ENCODE assay signal across 15 mouse cellular contexts in the genomic region with DNA sequence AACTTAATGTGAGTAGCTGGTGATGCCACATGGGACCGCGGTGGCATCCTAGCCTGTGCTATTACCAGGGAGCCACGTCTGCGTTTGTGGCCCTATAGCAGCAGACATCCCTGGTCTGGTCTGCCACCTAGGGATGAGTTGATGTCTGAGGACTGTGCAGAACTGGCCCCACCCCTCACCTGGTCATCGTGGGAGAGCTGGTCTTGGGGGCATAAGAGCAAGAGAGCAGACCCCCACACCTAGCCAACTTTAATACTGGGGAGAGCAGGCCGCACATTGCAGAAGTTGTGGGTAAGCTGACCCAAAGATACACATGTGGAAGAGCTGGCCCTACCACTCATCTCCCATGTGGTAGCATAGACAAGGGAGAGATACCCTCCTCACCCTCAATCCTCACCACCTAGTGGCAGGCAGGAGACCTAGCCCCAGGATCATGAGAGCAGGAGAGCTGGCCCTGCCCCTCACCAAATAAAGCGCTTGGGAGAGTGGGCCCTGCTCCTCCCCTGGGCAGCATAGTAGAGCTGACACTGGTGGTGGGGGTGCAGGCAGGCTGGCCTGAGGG. TPM values are rescaled to one million over a fixed set of nuclear protein-coding genes. Genes with fewer than 3 reads are reported as not detected.
DNase-seq lines count a peak whose midpoint lies in the region; ATAC-seq and TF ChIP-seq lines count a peak whose summit lies in the region.
"Had no signal": no experiment of that assay in that cellular context is flagged by ENCODE, and none has a peak within 500 bp of the region (broad histone marks: within the 10 kb centered on the region; RNA-seq: fewer than 3 reads in every experiment).

No protein-coding gene starts in this region.

- H3K4me1 ChIP-seq in intestine, embryonic 14.5 days (replicated peaks; ENCODE audit: control insufficient read depth, insufficient read depth, low read length), result no peaks in the 10 kb centered on the region
- 0 out of 2 replicates have a peak, but pooled peaks cover 5% of the 10 kb centered on the region for H3K4me1 ChIP-seq in intestine, postnatal 0 days (replicated peaks; ENCODE audit: control insufficient read depth, insufficient read depth, low read length)
- H3K4me1 ChIP-seq in stomach, embryonic 15.5 days, result no peaks in the 10 kb centered on the region
- no peaks in the 10 kb centered on the region; the same call in 1 of the 2 replicates for H3K4me1 ChIP-seq in stomach, postnatal 0 days (replicated peaks; ENCODE audit: control insufficient read depth, insufficient read depth)
- H3K4me1 ChIP-seq in intestine, embryonic 15.5 days (replicated peaks), result peaks cover 5% of the 10 kb centered on the region; the same call in 1 of the 2 replicates
- H3K4me1 ChIP-seq: forebrain, embryonic 10.5 days had no signal

- 0 out of 2 replicates have a peak, but pooled peaks have one; percentile 23 for ATAC-seq in intestine, embryonic 14.5 days (replicated peaks; ENCODE audit: low FRiP score, low TSS enrichment, low read depth)
- ATAC-seq in intestine, postnatal 0 days, result no peak
- peak; percentile 18; the same call in 1 of the 2 replicates for ATAC-seq in stomach, embryonic 15.5 days (ENCODE audit: insufficient read depth, low FRiP score, low read depth)
- ATAC-seq in stomach, postnatal 0 days (ENCODE audit: low FRiP score, low TSS enrichment), result no peak
- ATAC-seq in intestine, embryonic 15.5 days, result 0 out of 2 replicates have a peak, but pooled peaks have one; percentile 30

- no peak for DNase-seq in intestine, embryonic 14.5 days (ENCODE audit: low spot score)
- no peak for DNase-seq in stomach, postnatal 0 days (ENCODE audit: low spot score)
- no peak for DNase-seq in layer of hippocampus, adult 18-20 months (ENCODE audit: low spot score in 2 of 2)
- DNase-seq in right cerebral cortex, postnatal 25 days, result no peak
- DNase-seq: cerebellum, adult 9-10 months; heart, adult 2 months; kidney, adult 9 months; liver, embryonic 13.5 days; lung, postnatal 10 days; thymus, adult 2 months had no signal

- no peak overlapping the region for H3K4me3 ChIP-seq in intestine, embryonic 14.5 days (ENCODE audit: low read depth, low read length)
- H3K4me3 ChIP-seq in intestine, postnatal 0 days (ENCODE audit: low read depth, low read length), result no peak overlapping the region
- no peak overlapping the region for H3K4me3 ChIP-seq in stomach, embryonic 15.5 days (replicated peaks)
- H3K4me3 ChIP-seq in stomach, postnatal 0 days (ENCODE audit: low read depth, low read length), result no peak overlapping the region
- no peak overlapping the region for H3K4me3 ChIP-seq in intestine, embryonic 15.5 days (replicated peaks)
- H3K4me3 ChIP-seq: forebrain, embryonic 10.5 days; heart, adult 2 months; hindbrain, embryonic 10.5 days; liver, embryonic 13.5 days had no signal

- H3K4me2 ChIP-seq in intestine, embryonic 14.5 days (ENCODE audit: low read length), result no peak overlapping the region
- H3K4me2 ChIP-seq in intestine, postnatal 0 days (replicated peaks; ENCODE audit: low read depth), result no peak overlapping the region
- no peak overlapping the region for H3K4me2 ChIP-seq in stomach, embryonic 15.5 days
- no peak overlapping the region for H3K4me2 ChIP-seq in stomach, postnatal 0 days (replicated peaks; ENCODE audit: low read depth)
- H3K4me2 ChIP-seq in intestine, embryonic 15.5 days (replicated peaks), result no peak overlapping the region
- H3K4me2 ChIP-seq: liver, embryonic 13.5 days had no signal

- H3K27me3 ChIP-seq in intestine, embryonic 14.5 days (replicated peaks; ENCODE audit: control insufficient read depth, insufficient read depth, low read length), result no peaks in the 10 kb centered on the region
- no peaks in the 10 kb centered on the region for H3K27me3 ChIP-seq in intestine, postnatal 0 days (replicated peaks; ENCODE audit: control insufficient read depth, insufficient read depth, low read length)
- no peaks in the 10 kb centered on the region for H3K27me3 ChIP-seq in stomach, embryonic 15.5 days (replicated peaks)
- H3K27me3 ChIP-seq in stomach, postnatal 0 days (ENCODE audit: control insufficient read depth, insufficient read depth, low read length), result no peaks in the 10 kb centered on the region
- no peaks in the 10 kb centered on the region for H3K27me3 ChIP-seq in intestine, embryonic 15.5 days (replicated peaks)
- H3K27me3 ChIP-seq: liver, embryonic 13.5 days had no signal

- no peak for TF ChIP-seq CTCF in intestine, postnatal 0 days (IDR thresholded peaks at IDR 0.05; ENCODE audit: low read depth)
- TF ChIP-seq CTCF in stomach, postnatal 0 days (IDR thresholded peaks at IDR 0.05; ENCODE audit: low read depth), result no peak

- H3K9me3 ChIP-seq in intestine, embryonic 14.5 days (ENCODE audit: control insufficient read depth, low read length), result no peaks in the 10 kb centered on the region
- no peaks in the 10 kb centered on the region for H3K9me3 ChIP-seq in intestine, postnatal 0 days (ENCODE audit: control insufficient read depth)
- no peaks in the 10 kb centered on the region for H3K9me3 ChIP-seq in stomach, embryonic 15.5 days
- no peaks in the 10 kb centered on the region for H3K9me3 ChIP-seq in stomach, postnatal 0 days (ENCODE audit: control insufficient read depth, low read length)
- H3K9me3 ChIP-seq in intestine, embryonic 15.5 days, result no peaks in the 10 kb centered on the region
- H3K9me3 ChIP-seq: forebrain, embryonic 10.5 days; hindbrain, embryonic 10.5 days; liver, embryonic 13.5 days had no signal

- 84% methylated on average over 7 of the region's 7 CpGs for WGBS in intestine, embryonic 14.5 days
- 80% methylated on average over 7 of the region's 7 CpGs for WGBS in intestine, postnatal 0 days
- 81% methylated on average over 7 of the region's 7 CpGs for WGBS in stomach, embryonic 15.5 days
- 90% methylated on average over 7 of the region's 7 CpGs for WGBS in stomach, postnatal 0 days
- 83% methylated on average over 7 of the region's 7 CpGs for WGBS in intestine, embryonic 15.5 days

- H3K9ac ChIP-seq in intestine, embryonic 14.5 days (ENCODE audit: low read length), result no peak overlapping the region
- no peak overlapping the region for H3K9ac ChIP-seq in intestine, postnatal 0 days (ENCODE audit: low read depth, low read length)
- no peak overlapping the region for H3K9ac ChIP-seq in stomach, embryonic 15.5 days
- no peak overlapping the region for H3K9ac ChIP-seq in stomach, postnatal 0 days (ENCODE audit: low read length)
- H3K9ac ChIP-seq in intestine, embryonic 15.5 days, result no peak overlapping the region
- H3K9ac ChIP-seq: liver, embryonic 13.5 days had no signal

- no peaks in the 10 kb centered on the region for H3K36me3 ChIP-seq in intestine, embryonic 14.5 days (ENCODE audit: control insufficient read depth, insufficient read depth, low read length)
- no peaks in the 10 kb centered on the region for H3K36me3 ChIP-seq in intestine, postnatal 0 days (ENCODE audit: control insufficient read depth, insufficient read depth)
- no peaks in the 10 kb centered on the region for H3K36me3 ChIP-seq in stomach, embryonic 15.5 days
- no peaks in the 10 kb centered on the region for H3K36me3 ChIP-seq in stomach, postnatal 0 days (ENCODE audit: control insufficient read depth, insufficient read depth, low read length)
- no peaks in the 10 kb centered on the region for H3K36me3 ChIP-seq in intestine, embryonic 15.5 days
- H3K36me3 ChIP-seq: forebrain, embryonic 10.5 days; hindbrain, embryonic 10.5 days; liver, embryonic 13.5 days had no signal

- no peak for TF ChIP-seq EP300 in stomach, postnatal 0 days (optimal IDR thresholded peaks at IDR 0.05)

- no peak overlapping the region for H3K27ac ChIP-seq in intestine, embryonic 14.5 days (ENCODE audit: low read depth)
- no peak overlapping the region for H3K27ac ChIP-seq in intestine, postnatal 0 days (ENCODE audit: low read depth, low read length)
- no peak overlapping the region for H3K27ac ChIP-seq in stomach, embryonic 15.5 days
- H3K27ac ChIP-seq in stomach, postnatal 0 days (replicated peaks), result no peak overlapping the region
- no peak overlapping the region for H3K27ac ChIP-seq in intestine, embryonic 15.5 days
- H3K27ac ChIP-seq: forebrain, embryonic 10.5 days; heart, adult 2 months; hindbrain, embryonic 10.5 days; liver, embryonic 13.5 days had no signal

RNA-seq across cellular contexts. Expression of a gene that starts 38.7 kb away (rescaled TPM):
- 10.6 and 13.7 TPM in 2 replicates for polyA plus RNA-seq in intestine, embryonic 14.5 days (2014; fragmentation: Nextera tagmentation; extraction: Ambion mirVana)
- 12.4 and 14.7 TPM in 2 replicates for polyA plus RNA-seq in intestine, postnatal 0 days (2015; fragmentation: Nextera tagmentation; extraction: Ambion mirVana)
- polyA plus RNA-seq in stomach, embryonic 15.5 days (2015; fragmentation: Nextera tagmentation; extraction: Ambion mirVana), result 9.9 and 10.8 TPM in 2 replicates
- polyA plus RNA-seq in stomach, postnatal 0 days (2015; fragmentation: Nextera tagmentation; extraction: Ambion mirVana), result 9.5 and 9.6 TPM in 2 replicates
- polyA plus RNA-seq in intestine, embryonic 15.5 days (2015; fragmentation: Nextera tagmentation; extraction: Ambion mirVana), result 12.8 and 13.0 TPM in 2 replicates
- 1 to 10 TPM; 1.2 to 1.7 TPM for total RNA-seq in layer of hippocampus, adult 18-20 months (2021)

Comparison
In these comparisons a context has a peak if more than half of its experiments do, and no peak if none do; other contexts are left out.
1. ATAC-seq: peak in intestine, embryonic 14.5 days (single experiment), stomach, embryonic 15.5 days (single experiment) and intestine, embryonic 15.5 days (single experiment); none in intestine, postnatal 0 days (single experiment) and stomach, postnatal 0 days (single experiment).